Mouse (Mus musculus) thymus, adult 2 months (tissue): ENCODE measurements at regions not wholly inside any gene's neighbourhood (a gene's known extent, or its start where the extent isn't known, plus 50 kb on each side); places are given as distances from the start of the nearest gene placed in this dataset.

Experiments
- CTCF ChIP-seq: fragments of 200-500 bp; IDR thresholded peaks from 2 replicates; pipeline ENCODE4 v1.5.1; 2012; ENCODE audit warnings: mild to moderate bottlenecking, control low read depth, low read length, moderate library complexity, borderline replicate concordance; ENCODE audit not compliant: control insufficient read depth, poor library complexity, insufficient read depth; ENCODE audit errors: extremely low read depth
- POLR2A ChIP-seq: fragments of 200-500 bp; IDR thresholded peaks from 2 replicates; pipeline ENCODE4 v1.6.1; 2012; ENCODE audit warnings: mild to moderate bottlenecking, low read length, control low read depth, moderate library complexity; ENCODE audit not compliant: control insufficient read depth, poor library complexity, insufficient read depth; ENCODE audit errors: extremely low read depth

DNA sequence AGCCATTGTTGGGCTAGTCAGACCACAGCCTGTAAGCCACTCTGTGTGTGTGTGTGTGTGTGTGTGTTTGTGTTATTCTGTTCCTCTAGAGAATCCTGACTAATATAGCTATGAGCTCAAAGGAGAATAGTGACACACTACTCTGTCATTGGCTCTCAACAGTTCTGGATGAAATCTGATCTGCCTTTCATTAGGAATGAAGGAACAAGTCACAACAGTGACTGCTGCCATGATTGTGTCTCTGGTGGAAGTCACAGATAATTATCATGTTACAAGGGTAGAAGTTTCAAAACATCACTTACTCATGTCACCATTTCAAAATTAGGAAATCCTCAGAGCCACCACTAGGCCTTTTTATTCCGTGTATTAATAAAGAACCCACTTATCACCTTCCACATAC, 98.6 kb upstream of the Xylt1 start:
- TF ChIP-seq POLR2A = no peak
- no peak for TF ChIP-seq CTCF
